Mouse (Mus musculus) cerebellum, adult 11 months (tissue): ENCODE measurements around the gene Fads1.

Experiments used
- DNase-seq: peaks from one replicate; pipeline ENCODE4 v3.0.0; 2022

Gene Fads1

GRCm38 (mm10) chr19:10216101-10216500, 33.4 kb downstream of the Fads1 start:
- DNase-seq: no peak

DNA sequence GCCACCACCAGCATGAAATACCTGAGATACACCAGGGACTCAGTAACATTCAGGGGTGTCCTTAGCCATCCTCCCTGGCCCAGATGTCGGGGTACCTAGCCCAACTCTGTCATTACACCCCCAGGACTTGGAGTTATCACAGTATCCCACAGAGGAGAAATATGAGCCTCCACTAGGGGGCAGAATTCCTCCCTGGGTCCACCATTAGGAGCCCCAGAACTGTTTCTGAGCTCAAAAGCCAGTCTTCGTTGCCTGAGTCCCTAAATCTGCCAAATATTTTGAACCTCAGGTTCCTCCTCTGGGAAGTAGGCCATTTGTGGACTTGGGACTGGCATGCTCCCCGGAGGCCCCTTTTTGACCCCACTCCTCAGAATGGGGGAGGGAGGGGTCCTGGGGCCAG, 36.4 kb downstream of the Fads1 start:
- no peak for DNase-seq

GRCm38 (mm10) chr19:10219593-10219992, 36.9 kb downstream of the Fads1 start:
- no peak for DNase-seq

DNA sequence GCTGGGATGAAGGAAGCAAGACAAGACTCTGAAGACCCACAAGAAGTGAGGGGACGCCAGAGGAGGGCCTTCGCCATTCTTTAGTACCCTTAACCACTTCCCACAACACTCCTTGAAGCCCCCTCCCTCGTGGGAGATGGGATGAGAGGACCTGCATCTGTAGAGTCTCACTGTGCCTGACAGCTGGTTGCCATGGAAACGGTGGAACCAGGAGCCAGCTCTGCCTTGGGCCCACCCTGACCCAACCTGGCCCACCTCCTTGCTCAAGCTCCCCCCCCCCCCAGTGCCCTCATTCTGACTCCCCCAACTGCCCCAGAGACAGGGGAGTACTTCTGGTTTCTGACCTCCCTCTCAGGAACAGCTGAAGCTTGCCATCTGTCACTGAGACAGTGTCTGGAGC, 38.9 kb downstream of the Fads1 start:
- DNase-seq: no peak

DNA sequence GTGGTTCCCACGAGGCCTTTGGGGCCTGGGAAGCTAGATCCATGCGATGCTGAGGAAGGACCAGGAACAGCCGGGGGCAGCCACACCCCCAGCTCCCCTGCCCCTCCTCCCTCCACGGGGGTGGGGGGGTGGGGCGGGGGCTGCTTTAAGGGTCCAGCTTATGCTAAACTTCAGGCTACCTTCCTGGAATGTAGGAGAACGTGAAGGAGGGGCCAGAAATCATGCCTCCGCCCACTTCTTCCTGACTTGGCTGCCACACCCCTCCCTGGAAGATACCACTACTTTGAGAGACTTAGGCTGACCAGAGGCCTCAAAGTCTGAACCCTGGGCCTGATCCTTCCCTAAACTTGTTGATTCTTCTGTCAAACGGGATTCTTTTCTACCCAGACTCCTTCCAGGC, 40.0 kb downstream of the Fads1 start:
- no peak for DNase-seq

DNA sequence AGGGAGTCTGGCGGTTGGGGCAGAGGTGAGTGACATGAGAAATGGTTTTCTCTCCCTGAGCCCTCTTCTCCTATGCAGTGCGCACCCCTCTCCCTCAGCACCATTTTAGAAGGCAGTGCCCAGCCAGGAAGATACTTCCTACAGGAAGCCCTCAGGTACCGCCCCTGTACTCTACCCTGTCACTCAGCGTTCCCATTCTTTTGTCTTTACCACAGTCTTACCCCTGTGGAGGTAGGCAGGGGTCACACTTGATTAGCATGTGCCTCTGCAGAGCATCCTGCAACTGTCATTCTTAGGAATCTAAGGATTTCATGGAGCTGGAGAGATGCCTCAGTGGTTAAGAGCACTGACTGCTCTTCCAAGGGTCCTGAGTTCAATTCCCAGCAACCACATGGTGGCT, 40.9 kb downstream of the Fads1 start:
- DNase-seq: no peak

- DNase-seq: no peak
Observed at GRCm38 (mm10) chr19:10224637-10225453, 42.2 kb downstream of the Fads1 start.

DNA sequence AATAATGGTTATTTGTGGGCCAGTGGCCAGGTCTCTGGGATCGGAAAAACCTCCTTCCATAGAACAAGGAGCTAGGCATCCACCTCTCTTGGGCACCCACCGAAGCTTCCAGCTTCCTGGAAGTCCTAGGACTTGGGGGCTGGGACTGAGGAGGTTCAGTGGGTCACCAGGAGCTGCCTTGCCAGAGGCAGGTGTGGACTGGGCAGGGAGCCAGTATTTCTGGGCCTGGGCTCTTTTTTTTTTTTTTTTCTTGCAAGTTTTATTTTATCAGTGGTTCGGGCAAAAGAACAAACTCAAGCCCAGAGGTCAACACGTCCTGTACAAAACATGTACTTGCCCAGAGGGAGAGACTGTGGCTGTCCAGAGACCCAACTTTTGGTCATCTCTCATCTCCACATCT, 43.1 kb downstream of the Fads1 start:
- no peak for DNase-seq

GRCm38 (mm10) chr19:10231016-10231415, 48.3 kb downstream of the Fads1 start:
- no peak for DNase-seq

- no peak for DNase-seq
Observed at GRCm38 (mm10) chr19:10231871-10232270, 49.2 kb downstream of the Fads1 start.

- no peak for DNase-seq
Observed at GRCm38 (mm10) chr19:10232327-10233017, 49.8 kb downstream of the Fads1 start.

DNA sequence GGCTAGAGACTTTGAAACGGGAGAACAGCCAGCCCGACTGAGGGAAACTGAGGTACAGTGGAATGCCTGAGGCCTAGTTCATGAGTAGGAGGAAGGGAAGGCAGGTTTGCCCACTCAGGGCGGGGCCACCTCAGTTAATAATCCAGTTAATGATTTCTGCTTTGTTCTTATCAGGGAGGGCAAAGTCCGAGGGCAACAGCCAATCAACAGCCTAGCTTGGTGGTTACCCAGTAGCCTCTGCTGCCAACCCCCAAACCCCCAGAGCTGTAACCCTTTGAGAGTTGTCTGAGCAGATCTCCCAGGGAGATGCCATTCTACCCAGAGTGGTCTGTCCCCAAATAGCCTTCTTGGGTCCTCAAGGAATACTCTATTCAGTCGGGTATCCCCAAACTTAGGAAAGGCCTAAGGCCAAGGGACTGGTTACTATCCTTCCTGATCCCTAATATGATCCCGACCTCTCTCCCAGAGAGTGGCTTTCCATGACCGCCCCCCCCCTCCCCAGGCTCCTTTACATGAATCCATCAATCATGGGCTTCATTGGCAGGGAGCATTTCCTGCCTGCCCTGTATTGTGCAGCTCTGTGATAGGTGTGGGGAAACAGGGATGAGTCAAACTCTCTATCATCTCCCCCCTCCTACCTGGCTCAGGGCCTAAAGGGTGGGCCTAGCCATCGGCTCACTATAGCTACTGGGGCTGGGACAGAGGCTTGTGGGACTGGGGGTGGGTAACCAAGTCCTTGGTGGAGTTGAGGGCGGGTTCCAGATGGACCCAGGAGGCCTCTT, 53.3 kb downstream of the Fads1 start:
- DNase-seq: no peak

GRCm38 (mm10) chr19:10238477-10238876, 55.8 kb downstream of the Fads1 start:
- DNase-seq: no peak

- DNase-seq: no peak
Observed at GRCm38 (mm10) chr19:10239419-10239818, 56.7 kb downstream of the Fads1 start.

DNA sequence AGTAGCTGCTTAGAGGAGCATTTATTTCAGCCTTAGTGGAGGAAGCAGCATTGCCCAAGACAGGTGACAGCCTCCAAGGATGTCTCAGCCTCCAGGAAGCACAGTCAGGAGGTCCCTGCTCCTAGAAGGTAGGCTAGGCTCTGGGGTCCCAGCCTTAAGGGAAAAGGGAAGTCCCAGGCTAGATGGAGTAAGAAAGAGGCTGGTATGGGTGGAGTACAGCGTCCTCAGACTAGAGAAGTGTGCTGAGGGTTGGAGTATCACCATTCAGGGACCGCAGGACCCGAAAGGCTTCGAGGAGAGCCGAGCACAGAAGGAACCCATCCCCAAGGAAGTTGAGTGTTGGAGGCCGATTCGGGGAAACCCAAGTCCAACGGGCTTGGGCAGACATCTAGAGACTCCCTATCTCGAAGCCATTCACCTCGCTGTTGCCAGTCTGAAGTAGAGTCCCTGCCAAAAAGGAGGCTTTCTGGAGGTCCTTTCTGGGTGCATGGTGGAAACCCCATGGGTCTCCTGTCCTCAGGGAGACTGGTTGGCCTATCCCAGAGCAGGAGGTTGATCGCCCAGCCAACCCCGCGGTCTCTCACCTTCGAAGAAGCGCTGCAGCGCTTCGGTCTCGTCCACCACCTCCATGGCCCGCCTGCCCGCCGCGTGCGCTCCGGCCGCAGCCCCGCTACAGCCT, 57.4 kb downstream of the Fads1 start:
- DNase-seq: no peak

GRCm38 (mm10) chr19:10240654-10241305, 58.1 kb downstream of the Fads1 start, which contains the start of gene Myrf:
Gene Myrf, minus strand, starts transcription at chr19:10240748.
- DNase-seq: peak; percentile 42

GRCm38 (mm10) chr19:10242916-10243315, 60.2 kb downstream of the Fads1 start:
- no peak for DNase-seq

DNA sequence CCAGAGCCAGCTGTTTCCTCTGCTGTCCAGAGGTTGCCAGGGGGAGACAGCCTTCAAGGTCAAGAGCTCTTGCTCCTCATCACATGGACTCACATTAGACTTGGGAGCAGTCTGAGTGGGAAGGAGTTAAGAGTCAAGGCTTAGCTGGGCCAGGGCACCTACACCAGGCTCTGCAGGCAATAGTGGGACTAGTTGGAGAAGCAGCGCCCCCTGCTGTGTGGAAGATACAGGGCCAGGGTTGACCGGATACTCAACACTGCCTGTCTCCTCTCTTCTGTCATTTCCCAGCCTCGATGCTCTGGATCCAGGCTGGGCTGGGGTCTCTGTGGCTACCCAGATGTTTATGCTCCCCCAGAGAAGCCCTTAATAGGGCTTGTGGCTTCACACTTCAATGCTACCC, 61.5 kb downstream of the Fads1 start:
- DNase-seq: no peak
